Mouse (Mus musculus): ENCODE measurements around the gene Ube2n.

Gene Ube2n

DNA sequence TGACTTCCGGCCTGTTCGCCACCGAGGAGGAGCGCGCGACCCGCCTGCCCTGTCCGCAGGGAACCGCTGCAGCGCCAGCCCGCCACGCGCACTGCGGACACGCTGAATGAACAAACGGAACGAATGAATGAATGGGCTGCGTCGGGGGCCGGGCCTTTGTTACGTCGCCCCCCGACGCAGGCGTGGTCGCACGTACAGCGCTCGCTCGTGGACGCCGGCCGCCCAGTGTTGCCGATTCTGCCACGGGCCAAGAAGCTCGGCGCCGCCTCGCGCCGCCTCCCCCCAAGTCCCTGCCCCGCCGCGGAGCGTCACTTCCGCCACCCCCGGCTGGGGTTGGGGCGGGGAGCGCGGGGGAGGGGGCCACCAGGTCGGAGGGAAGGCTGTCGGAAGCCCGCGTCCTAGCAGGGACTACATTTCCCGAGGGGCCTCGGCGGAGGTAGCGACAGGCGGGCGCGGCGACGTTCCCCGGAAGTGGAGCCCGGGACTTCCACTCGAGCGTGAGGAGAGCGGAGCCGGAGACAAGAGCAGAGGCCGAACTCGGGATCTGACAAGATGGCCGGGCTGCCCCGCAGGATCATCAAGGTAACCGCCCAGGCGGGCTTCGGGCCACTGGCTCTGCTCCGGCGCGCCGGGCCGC lies at the start of gene Ube2n:
TSS of gene Ube2n (plus strand) at position 490 of the 637 bp plus-strand sequence.
- peak; percentile 95 to 97 for DNase-seq (ENCODE audit: low spot score in 2 of 2)

DNA sequence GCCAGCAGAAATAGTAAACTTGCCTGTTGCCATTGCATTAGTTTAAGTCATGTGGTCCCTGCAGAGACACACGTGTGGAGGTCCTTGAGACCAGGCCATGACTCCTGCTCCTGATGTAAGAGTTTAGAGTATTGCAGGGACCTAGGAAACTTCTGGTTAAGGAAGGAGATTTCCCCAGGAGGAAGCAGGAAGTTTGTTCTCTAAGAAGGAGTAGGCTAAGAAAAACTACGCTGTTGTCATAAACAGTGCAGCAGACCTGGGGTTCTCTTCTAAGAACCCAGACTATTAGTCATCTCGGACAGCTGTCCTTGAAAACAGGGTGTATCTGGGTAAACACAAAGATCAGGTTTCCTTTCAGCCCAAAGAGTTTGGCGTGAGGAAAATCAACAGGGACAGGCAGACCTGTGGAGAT lies 49.5 kb upstream of the Ube2n start:
- DNase-seq (ENCODE audit: low spot score in 2 of 2): no peak

DNA sequence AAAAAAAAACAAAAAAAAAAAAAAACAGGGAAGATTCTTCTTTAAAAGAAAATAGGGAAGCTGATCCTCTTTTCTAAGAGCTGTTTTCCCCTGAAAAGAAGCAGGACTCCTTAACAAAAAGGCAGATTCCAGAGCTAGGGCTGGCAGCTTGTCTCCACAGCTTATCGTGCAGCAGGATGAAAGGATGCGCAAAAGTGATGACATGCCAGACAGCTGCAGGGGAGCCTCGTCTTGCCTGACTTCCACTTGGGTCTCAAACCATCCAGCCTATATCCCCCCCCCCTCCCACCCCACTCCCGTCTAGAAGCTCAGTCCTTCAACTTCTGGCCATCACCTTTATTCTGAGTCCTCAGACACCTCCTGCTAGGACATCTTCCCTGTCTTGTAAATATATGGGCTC lies 46.1 kb upstream of the Ube2n start:
- no peak for DNase-seq (ENCODE audit: low spot score in 2 of 2)

DNA sequence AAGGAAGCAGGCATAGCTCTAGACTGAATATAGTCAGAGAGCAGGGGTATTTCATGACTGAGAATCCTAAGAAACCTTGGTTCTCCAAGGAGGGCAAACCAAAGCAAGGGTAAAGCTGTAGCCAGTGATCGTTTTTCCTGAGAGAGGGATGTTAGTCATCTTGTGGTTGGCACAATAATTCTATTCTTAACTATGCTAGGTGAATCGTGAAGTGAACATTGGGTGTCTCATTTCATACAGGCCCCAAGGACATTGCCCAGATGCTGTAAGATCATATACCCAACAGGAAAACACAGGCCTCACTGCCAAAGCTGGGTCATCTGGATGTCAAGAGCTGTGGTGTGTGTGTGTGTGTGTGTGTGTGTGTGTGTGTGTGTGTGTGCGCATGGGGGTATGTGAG lies 43.8 kb upstream of the Ube2n start:
- no peak for DNase-seq (ENCODE audit: low spot score in 2 of 2)

DNA sequence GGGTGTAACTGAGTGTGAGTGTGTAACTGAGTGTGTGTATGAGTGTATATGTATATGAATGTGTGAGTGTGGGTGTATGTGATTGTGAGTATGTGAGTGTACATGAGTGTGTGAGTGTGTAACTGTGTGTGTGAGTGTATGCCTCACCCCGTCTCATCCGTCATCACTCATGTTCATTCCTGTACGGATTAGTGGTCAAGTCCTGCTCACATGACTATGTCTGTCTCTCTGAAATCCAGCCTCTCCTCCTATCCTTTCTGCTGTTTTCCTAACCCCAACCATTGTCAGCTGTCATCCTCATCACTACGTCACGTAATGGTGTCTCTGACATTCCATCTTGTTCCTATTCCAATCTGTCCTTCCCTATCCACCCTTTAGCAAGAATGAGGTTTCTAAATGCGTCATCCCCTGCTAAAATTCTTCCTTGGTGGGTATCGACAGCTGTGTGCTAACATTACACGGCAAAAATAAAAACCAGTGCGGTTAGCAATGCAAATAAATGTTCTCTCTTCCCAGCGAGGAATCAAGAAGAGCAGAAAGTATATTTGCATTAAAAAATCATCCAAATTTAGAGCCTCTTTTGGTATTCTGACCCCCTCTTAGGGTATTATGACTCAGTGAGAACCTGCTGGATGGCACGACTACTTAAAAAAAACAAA lies 42.9 kb upstream of the Ube2n start:
- no peak for DNase-seq (ENCODE audit: low spot score in 2 of 2)

DNA sequence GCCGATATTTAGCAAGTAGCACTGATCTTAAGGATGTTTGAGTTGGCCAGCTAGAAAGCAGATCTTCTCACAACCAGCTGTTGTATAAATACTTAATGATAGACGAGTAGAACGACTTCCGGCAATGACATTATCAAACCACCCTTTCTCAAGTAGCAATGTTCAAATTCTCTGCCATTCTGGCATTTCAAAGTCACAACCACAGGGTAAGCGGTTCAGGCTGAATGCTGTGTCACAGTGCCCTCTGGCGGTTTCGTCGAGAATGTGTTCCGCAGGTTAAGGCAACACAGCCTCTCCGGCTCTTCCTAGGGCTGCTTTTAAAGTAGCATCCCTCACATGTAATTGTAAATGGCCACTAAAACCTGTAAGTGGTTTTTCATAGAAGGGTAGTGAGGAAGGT lies 39.0 kb upstream of the Ube2n start:
- DNase-seq (ENCODE audit: low spot score in 2 of 2): peak; percentile 86 to 88

DNA sequence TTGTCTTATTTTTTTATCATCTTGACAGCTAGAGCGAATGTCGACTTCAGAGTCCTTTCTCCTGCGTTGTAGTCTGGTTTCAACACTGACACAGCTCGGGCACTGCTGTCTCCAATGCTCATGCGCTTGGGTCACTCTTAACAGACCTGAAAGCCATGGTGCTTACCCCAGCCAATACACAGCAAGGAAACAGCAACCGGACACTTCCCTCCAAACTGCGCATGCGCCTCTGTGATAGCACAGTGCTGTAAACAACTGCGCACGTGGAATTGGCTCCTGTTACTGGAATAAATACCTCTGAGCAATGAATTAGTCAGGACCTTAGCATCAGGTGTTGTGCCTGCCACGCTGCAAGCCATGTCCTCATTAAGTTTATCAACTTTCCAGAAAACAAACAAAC lies 37.4 kb upstream of the Ube2n start:
- no peak for DNase-seq (ENCODE audit: low spot score in 2 of 2)

DNA sequence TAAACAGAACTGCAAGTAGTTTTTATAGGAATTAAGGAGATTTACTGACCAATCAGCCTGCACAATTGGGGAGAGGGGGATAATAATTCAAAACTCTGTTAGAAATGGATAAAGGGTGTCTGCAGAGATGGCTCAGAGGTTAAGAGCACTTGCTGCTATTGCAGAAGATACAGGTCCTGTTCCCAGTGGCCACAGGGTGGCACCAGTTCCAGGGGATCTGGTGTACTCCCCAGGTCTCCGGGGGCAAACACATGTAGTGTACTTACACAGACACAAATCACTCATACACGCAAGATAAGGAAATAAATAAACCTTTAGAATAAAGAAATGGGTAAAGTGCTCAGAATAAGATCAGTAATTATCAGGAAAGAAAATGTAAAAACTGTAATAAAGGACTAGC lies 25.3 kb upstream of the Ube2n start:
- DNase-seq (ENCODE audit: low spot score in 2 of 2): no peak

DNA sequence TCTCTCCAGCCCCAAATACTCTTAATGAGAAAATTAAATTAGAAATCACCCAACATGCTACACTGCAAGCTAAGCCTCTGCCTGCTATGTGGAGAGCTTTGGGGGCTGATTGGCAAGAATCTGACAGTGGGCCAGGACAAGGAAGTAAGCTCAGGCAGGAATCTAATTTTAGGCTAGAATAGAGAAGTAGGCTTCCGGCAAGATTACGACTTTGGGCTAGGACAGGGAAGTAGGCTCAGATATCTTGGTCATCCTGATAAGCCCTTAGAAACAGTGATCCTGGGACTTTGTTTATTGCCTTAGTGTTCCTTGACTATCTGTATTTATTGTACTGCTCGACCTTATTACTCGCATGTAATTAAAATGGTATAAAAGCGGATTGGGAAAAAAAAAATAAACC lies 20.7 kb upstream of the Ube2n start:
- DNase-seq (ENCODE audit: low spot score in 2 of 2): no peak

DNA sequence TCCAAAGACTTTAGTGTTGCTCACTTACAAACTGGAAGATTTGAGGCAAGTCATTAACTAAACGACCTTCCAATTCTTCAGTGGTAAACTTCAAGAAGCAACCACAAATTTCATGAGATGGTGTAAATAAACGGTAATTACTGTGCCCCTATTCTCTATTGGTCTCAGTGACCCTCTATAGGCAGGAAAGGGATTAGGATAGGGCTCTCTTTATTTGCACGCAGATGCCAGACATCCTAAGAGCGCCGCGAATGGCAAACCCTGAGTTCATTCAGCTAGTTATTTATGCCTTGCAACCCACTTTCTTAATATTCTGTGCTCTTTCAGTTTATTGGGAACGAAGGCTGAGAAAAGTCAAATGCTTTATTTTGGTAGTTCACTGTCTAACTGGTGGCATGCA lies 13.9 kb upstream of the Ube2n start:
- no peak for DNase-seq (ENCODE audit: low spot score in 2 of 2)

DNA sequence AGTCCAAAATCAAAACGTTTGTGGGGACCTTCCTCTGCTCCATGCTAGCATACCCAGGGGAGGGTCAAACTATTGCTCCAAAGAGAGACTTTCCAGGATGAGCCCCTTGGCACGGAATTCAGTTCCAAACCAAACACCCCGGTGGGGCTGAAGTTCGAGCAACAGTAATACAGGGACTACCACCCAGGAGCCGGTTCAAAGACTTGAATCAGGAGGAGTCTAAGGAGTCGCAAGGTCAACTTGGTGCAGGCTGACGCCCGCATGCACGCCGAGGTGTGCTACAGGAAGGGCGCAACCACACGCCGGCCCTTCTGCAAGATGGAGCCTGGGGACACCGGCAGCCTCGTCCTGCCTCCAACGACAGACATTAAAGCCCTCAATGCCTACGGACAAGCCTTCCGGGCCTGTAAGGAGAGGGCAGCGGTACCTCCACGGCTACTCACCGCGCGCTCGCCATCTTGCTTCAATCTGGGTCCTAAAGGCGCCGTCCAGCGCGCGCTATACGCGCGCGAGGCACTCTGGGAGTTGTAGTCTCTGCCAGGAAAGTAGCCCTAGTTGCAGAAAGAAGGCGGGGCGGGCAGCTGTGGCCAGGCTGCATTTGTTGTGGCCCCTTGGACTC lies 13.4 kb upstream of the Ube2n start, which contains the start of gene Mrpl42:
TSS of gene Mrpl42 (minus strand) at position 478 of the 619 bp plus-strand sequence.
- peak; percentile 71 to 83 for DNase-seq (ENCODE audit: low spot score in 2 of 2)

DNA sequence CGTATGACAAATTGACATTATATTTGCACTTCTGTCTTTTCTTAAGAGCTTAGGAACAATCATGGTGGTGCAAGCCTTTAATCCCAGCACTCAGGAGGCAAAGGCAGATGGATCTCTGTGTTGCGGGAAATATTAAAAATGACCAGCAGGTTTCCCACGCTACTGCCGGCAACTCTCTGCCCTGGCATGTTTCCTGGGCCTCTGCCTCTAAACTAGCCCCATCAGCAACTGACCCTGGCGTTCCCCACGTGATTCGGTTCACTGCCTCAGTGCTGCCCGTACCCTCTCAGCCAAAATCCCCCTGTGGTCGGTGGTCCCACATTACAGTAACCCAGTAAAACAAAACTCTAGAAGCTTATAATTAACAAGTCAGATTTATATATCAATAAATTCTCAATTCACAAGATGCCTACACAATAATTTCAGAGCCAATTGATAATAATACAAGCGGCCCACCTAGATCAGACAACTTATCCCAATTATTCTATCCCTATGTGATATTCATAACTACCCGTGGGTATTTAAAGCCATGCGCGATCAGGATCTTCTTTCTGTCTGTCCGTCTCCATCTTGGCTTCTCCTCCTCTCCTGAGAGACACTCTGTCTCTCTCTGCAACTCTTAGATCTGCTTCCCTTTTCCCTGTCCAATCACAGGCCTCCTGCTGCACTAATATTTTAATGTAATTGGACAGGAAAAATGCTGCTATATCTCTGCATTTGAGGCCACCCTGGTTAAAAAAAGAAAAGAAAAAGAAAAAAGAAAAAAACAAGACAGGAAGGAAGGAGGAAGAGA lies 11.3 kb upstream of the Ube2n start:
- DNase-seq (ENCODE audit: low spot score in 2 of 2): no peak

DNA sequence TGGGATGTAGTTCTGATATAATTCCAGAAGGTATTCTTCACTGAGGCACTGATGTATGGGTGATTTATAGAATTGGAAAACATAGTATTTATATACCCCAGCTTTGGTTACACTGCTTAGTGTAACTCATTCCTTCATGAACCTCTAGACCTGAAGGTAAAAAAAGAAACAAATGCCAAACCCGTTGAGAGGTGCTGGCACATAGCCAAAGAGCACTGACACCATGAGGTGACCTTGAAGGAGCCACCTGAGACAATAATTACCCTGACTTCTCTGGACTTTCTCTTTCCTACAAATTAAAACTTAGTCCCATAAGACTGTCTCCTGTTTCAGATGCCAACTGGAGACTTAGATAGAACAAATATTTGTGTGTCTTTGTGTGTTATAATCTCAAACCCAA lies 10.6 kb upstream of the Ube2n start:
- no peak for DNase-seq (ENCODE audit: low spot score in 2 of 2)

DNA sequence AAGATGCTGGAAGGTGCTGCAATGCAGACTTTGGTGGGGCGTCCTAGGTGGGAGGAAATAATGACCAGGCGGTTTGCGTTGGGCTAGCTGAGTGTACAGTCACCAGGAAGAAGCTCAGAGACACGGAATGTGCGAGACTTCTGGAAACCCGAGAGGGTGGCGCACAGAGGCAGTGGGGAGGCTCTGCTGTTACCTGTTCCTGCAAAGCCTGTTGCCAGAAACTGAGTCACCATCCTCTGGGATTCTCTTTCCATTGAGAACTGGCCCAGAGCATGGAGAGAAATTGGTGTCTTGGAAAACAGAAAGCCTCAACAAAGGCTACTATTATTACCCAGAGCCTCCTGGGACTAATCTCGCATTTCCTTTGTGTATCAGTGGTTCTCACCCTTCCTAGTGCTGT lies 6.8 kb upstream of the Ube2n start:
- no peak for DNase-seq (ENCODE audit: low spot score in 2 of 2)

DNA sequence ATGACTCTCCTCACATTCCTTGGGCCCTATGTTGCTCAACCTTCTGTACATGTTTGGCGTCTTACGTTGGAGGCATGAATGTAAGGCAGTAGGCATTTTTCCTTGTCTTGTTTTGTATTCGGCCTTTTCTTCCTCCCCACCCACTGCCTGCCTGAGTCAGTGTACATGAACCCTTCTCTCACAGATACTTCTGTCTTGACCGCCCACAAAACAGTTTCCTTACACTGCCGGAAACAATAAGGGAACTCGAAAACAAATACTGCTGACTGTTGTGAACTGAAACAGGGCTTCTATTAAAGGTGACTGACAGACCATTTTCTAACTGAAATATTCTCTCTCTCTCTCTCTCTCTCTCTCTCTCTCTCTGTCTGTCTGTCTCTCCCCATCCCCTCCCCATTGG lies 6.2 kb upstream of the Ube2n start:
- DNase-seq (ENCODE audit: low spot score in 2 of 2): no peak

DNA sequence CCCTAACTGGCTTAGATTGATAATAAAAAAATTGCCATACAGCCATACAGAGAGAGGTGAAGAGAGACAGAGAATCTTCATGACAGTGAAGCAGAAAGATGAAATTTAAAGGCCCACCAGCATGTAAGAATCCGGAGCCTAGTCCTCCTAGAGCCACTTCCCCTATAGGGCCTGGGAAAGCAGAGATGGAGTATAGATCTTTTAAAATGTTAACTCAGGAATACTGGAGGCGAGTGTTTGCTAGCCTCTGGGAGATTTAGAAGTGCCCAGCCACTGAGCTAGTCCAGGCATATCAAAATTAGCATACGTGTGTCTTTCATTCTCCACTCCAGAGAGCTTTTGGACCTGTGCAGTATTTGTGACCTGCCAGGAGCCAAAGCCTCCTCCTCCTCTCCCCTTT lies 5.7 kb upstream of the Ube2n start:
- no peak for DNase-seq (ENCODE audit: low spot score in 2 of 2)

DNA sequence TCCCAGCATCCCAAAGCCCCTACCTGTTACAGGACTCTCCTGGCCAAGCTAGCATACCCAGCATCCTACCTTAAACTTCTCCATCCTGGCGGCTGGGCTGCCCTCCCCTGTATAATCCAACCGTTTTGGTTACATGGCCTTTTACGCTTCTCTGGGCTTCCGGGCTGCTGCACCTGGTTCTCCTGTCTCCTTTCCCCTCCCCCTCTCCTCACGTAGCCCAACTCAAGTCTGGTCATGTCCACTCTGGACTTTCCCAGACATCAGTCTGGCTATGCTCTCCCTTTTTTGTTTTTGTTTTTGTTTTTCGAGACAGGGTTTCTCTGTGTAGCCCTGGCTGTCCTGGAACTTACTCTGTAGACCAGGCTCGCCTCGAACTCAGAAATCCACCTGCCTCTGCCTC lies 2.3 kb upstream of the Ube2n start:
- no peak for DNase-seq (ENCODE audit: low spot score in 2 of 2)

DNA sequence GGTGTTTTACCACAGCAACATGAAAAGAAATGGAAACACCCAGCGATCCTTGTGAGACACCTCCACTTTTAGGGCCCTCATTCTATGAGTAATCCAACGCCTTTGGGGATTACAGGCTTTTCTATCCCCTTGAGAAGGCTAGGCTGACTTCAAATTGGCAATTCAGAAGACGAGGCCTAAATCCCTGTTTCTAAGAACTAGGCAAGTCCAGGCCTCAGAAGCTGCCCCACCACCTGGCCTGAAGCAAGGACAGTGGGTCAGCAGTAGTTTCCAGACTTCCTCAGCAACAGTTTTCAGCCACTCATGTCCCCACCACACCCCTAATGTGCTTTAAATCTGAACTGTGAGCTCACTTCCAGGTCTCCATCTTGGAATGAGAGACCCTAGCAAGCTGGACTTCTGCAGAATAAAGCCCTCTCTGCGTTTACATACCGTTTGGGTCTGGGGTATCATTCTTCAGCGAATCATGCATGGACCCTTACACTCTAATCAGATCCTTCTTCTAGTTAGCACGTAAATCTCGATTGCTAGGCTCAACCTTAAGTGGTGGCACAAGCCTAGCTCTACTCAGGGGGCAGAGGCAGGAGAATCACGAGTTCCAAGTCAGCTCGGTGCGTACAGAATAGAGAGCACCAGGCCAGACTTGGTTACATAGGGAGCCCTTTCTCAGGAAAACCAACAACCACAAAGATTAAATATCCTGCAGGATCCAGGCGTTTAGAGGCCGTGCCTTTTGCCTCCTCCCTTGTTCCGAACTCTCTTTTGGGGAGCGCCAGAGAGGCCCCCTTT lies 983 bp upstream of the Ube2n start:
- peak in 1 of 2 experiments; percentile 21 for DNase-seq (ENCODE audit: low spot score in 2 of 2)

DNA sequence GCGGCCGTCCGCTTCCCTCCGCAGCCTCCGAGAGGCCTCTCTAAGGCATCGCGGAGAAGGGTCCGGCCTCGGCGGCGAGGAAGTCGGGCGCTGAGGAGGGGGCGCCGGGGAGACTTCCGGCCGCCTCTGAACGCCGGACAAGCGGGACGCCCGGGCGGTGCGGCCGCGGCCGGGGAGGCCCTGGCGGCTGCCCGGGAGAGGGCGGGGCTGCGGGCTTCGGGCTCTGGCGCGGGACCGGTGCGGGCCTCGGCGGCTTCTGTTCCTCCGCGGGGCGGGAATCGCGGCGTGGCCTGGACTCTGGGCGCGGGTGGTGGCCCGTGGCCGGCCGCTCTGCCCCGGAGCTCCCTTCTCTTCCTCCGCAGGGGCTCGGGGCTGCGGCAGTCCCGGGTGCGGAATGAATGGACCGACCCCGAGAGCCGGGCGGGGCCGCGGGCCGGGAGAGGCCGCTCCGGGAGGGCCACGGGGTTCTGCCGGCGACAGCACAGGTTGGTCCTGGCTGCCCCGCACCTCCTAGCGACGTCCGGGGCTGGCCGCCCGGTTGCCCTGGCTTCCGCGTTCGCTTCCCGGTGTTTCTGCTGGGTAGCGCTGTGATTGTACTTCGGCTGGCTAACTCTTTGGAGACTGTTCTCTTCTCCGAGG lies 467 bp downstream of the Ube2n start:
- DNase-seq (ENCODE audit: low spot score in 2 of 2): peak in 1 of 2 experiments; percentile 27

DNA sequence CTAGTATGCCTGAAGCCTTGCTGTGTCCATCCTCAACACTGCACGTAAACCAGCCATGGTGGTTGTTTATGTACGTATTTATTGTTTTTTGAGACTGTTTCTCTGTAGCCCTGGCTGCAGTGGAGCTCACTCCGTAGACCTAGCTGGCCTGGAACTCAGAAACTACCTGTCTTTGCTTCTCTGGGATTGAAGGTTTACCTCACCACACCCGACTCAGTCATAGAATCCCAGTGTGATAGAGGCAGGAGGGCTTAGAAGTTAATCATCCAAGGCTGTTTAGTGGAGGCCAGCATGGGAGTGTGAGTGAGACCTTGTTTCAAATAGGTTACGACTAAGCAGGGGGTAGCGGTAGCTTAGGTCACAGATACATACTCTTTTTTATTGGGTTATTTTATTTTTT lies 2.7 kb downstream of the Ube2n start:
- no peak for DNase-seq (ENCODE audit: low spot score in 2 of 2)

DNA sequence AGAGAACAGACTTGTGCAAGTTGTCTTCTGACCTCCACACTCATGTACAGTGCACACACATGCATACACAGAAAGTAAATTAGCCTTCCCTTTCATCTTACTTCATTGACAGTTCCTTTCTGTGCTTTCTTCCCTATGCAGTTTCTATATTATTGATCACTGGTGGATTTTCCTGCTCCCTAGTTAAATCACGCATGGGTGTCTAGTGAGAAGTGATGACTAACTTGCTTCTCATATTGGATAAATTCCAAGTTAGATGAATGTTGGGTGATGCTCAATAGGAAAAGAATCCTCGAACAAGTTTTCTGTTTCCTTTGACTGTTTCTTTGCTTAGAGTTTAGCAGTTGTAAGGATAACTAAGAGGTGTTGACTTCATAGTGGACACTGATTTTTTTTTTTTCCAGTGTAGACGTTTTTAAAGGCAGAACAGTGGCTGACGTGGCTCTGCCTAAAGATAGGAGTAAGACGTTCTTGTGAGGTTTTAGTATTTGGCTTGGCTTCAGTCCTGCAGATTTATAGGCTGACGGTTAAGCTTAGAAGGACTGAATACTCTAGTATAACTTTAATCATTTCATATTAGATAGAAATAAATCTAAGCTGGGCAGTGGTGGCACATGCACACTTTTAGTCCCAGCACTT lies 10.2 kb downstream of the Ube2n start:
- no peak for DNase-seq (ENCODE audit: low spot score in 2 of 2)

Measured in cerebellum, postnatal 4 days (tissue).